Mouse (Mus musculus) midbrain, embryonic 14.5 days (tissue): ENCODE measurements at regions not wholly inside any gene's neighbourhood (a gene's known extent, or its start where the extent isn't known, plus 50 kb on each side); places are given as distances from the start of the nearest gene placed in this dataset.
A peak's percentile ranks its signal among the peaks of the same experiment; 100 is the strongest.

Experiments
- ATAC-seq: fragments of 200-750 bp; cut with Nextera tagmentation; 2 replicates; pipeline ENCODE4 v1.8.0; 2017; ENCODE audit warnings: moderate number of reproducible peaks, moderate library complexity; ENCODE audit not compliant: low FRiP score, low TSS enrichment
- DNase-seq: peaks from one replicate; pipeline ENCODE4 v3.0.0-alpha.2; 2015
- H3K27ac ChIP-seq: fragments of 300-500 bp; sonication (generic); replicated peaks from 2 replicates; pipeline ENCODE4 v1.5.1; 2014; ENCODE audit warnings: mild to moderate bottlenecking, low read depth, low read length, moderate library complexity
- H3K27me3 ChIP-seq: fragments of 300-500 bp; sonication (generic); 2 replicates; pipeline ENCODE4 v1.6.1; 2014; ENCODE audit warnings: low read length, control low read depth, mixed read lengths; ENCODE audit not compliant: control insufficient read depth, insufficient read depth
- H3K36me3 ChIP-seq: fragments of 300-500 bp; sonication (generic); 2 replicates; pipeline ENCODE4 v1.6.1; 2014; ENCODE audit warnings: low read length, control low read depth; ENCODE audit not compliant: control insufficient read depth, insufficient read depth
- H3K4me1 ChIP-seq: fragments of 300-500 bp; sonication (generic); 2 replicates; pipeline ENCODE4 v1.6.1; 2014; ENCODE audit warnings: mild to moderate bottlenecking, antibody characterized with exemption, low read length, control low read depth; ENCODE audit not compliant: control insufficient read depth, insufficient read depth
- H3K4me2 ChIP-seq: fragments of 300-500 bp; sonication (generic); 2 replicates; pipeline ENCODE4 v1.6.1; 2014; ENCODE audit warnings: mild to moderate bottlenecking, low read length, moderate library complexity
- H3K4me3 ChIP-seq: fragments of 300-500 bp; sonication (generic); replicated peaks from 2 replicates; pipeline ENCODE4 v1.5.1; 2014; ENCODE audit warnings: low read depth, low read length
- H3K9ac ChIP-seq: fragments of 300-500 bp; sonication (generic); replicated peaks from 2 replicates; pipeline ENCODE4 v1.6.1; 2014; ENCODE audit warnings: mild to moderate bottlenecking, low read length, moderate library complexity
- H3K9me3 ChIP-seq: fragments of 300-500 bp; sonication (generic); 2 replicates; pipeline ENCODE4 v1.6.1; 2016; ENCODE audit warnings: low read length, control low read depth, mixed read lengths; ENCODE audit not compliant: control insufficient read depth
- WGBS: fragments of 180-500 bp; shearing (Covaris S2); extraction: QIAGEN DNeasy Blood & Tissue Kit; methylation state at CpG from one replicate; pipeline ENCODE4 v1.1.7; 2014; 5-methylcytosine and 5-hydroxymethylcytosine counted together

DNA sequence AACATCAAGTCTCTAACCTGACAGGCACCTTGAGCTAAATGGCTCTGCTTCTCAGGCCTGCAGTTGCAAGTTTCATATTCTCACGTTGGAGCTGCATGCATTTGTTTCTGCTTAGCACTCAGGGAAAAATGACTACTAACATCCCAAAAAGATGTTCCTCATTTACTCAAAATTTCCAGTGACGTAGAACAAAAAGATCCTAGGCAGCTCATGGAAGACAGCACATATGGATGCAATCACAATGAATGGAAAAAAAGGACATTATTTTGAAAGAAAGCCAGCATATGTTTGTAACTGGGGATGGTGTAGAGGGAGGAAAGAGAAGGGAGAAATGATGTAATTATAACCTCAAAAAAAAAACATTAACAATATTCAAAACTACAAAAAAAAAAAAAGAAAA lies 751.2 kb upstream of the Fbxo33 start:
- no peak for ATAC-seq
- Histone ChIP-seq H3K9ac (no peak overlapping the region), H3K4me3 (no peak overlapping the region), H3K4me2 (no peak overlapping the region), H3K27ac (no peak overlapping the region), H3K36me3 (no peaks in the 10 kb centered on the region), H3K9me3 (no peaks in the 10 kb centered on the region), H3K27me3 (no peaks in the 10 kb centered on the region), H3K4me1 (no peaks in the 10 kb centered on the region)
- DNase-seq = no peak
- WGBS = 86% methylated on average over 2 of the region's 2 CpGs

DNA sequence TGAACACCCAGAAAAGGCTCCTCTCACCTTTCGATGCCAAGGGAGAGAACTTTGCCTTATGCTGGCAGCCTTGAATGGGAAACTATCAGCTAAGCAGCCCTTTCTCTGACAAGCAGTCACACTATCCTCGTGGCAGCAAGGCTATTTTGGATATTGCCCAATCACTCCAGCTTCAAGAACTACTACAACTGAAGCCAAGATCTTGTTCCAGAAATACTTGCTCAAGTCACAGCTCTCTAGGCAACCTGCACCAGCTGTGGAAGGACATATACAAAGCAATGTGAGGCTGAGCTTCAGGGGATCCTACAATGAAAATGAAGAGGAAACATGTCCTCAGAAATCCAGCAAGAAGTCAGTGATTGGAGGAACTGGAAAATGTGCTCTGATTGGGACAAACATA lies 750.4 kb upstream of the Fbxo33 start:
- Histone ChIP-seq H3K9me3 (no peaks in the 10 kb centered on the region), H3K4me3 (no peak overlapping the region), H3K36me3 (no peaks in the 10 kb centered on the region), H3K4me2 (no peak overlapping the region), H3K27ac (no peak overlapping the region), H3K27me3 (no peaks in the 10 kb centered on the region), H3K9ac (no peak overlapping the region), H3K4me1 (no peaks in the 10 kb centered on the region)
- DNase-seq (no peak), ATAC-seq (no peak)
- WGBS = 75% methylated on average over 2 of the region's 2 CpGs

DNA sequence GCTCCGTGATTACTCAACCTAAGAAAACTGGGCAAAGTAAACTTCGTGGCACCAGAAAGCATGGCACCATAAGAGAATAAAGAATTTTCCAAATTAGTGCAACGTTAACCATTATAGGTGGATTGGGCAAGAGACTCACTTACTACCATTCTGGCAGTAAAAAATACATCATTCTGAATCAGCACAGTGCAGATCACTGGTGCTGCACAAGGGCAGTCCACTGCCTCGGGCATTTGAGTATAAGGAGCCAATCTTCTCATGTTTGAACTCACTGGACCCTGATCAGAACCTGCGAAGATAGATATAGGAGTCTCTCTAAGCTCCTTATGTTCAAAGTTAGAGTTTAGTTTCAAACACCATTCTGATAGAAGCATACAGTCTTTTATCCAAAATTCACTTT lies 747.7 kb upstream of the Fbxo33 start:
- Histone ChIP-seq H3K36me3 (no peaks in the 10 kb centered on the region), H3K27ac (no peak overlapping the region), H3K9ac (no peak overlapping the region), H3K4me2 (no peak overlapping the region), H3K9me3 (no peaks in the 10 kb centered on the region), H3K27me3 (no peaks in the 10 kb centered on the region), H3K4me3 (no peak overlapping the region), H3K4me1 (no peaks in the 10 kb centered on the region)
- ATAC-seq (no peak), DNase-seq (no peak)
- WGBS = 82% methylated on average over 5 of the region's 5 CpGs

DNA sequence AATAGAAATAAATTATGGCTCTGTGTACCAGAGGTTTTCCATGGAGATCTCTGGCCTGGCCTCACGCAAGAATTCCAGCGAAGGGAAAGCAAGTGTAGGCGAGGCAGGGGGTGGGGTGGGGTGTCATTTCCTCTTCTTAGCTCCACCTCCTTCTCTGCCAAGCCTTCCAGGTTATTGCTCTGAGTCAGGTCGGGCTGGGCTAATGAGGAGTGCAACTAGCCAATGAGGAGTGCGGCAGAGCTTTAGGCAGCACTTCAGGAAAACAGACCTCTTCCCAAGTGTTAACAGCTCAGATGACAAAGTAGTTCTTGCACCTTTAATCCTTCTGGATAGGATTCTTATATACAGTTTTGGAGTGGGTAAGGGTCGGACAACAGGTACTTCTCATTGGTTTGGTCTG lies 741.6 kb upstream of the Fbxo33 start:
- no peaks in the 10 kb centered on the region for H3K36me3 ChIP-seq
- DNase-seq = no peak
- H3K27me3 ChIP-seq = no peaks in the 10 kb centered on the region
- no peak overlapping the region for H3K27ac ChIP-seq
- no peak; the same call in 1 of the 2 replicates for ATAC-seq
- no peak overlapping the region for H3K4me2 ChIP-seq
- WGBS = 62% methylated on average over 6 of the region's 6 CpGs
- H3K4me3 ChIP-seq = no peak overlapping the region
- no peak overlapping the region for H3K9ac ChIP-seq
- H3K4me1 ChIP-seq = no peaks in the 10 kb centered on the region
- no peaks in the 10 kb centered on the region for H3K9me3 ChIP-seq

DNA sequence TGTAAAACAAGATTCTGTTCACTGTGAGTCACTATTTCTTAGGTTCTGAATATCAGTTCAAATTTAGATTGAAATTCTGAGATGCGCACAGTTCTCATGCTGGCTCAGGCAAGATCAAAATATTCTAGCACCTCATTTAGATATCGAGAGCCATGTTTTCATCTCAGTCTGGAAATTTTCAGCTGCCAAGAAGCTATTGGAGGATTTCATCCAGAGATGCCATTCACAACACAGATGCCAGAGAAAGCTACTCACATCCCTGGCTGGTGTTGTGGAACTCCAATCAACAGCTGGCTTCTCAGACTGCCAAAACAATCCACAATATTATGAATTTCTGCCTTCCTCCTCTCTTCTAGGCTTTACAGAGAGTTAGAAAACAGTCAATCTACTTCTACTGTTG lies 712.9 kb upstream of the Fbxo33 start:
- Histone ChIP-seq H3K36me3 (no peaks in the 10 kb centered on the region), H3K27ac (no peak overlapping the region), H3K4me2 (no peak overlapping the region), H3K4me3 (no peak overlapping the region), H3K27me3 (no peaks in the 10 kb centered on the region), H3K9me3 (no peaks in the 10 kb centered on the region), H3K9ac (no peak overlapping the region), H3K4me1 (no peaks in the 10 kb centered on the region)
- ATAC-seq (no peak), DNase-seq (no peak)
- 92% methylated on average over 2 of the region's 2 CpGs for WGBS

DNA sequence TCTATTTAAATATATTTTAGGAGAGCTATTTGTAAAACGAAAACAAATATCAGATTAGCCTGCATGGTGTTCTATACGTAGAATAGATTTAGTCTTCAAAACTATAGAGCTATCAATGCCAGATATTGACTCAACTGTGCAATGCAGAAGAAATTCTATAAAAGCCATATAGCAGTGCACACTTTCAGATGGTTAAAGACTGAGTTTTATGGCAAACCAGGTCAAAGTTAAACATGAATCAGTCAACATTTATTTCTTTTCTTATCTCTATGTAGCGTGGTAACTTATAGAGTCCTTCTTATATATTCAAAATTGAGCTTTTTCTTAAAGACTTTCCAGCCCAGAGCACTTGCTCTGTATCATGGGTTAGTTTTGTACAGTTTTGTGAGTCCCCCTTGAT lies 705.5 kb upstream of the Fbxo33 start:
- Histone ChIP-seq H3K9me3 (no peaks in the 10 kb centered on the region), H3K27me3 (no peaks in the 10 kb centered on the region), H3K9ac (no peak overlapping the region), H3K36me3 (no peaks in the 10 kb centered on the region), H3K4me1 (no peaks in the 10 kb centered on the region), H3K27ac (no peak overlapping the region), H3K4me2 (no peak overlapping the region), H3K4me3 (no peak overlapping the region)
- 84% methylated on average over 3 of the region's 3 CpGs for WGBS
- ATAC-seq = no peak
- no peak for DNase-seq

DNA sequence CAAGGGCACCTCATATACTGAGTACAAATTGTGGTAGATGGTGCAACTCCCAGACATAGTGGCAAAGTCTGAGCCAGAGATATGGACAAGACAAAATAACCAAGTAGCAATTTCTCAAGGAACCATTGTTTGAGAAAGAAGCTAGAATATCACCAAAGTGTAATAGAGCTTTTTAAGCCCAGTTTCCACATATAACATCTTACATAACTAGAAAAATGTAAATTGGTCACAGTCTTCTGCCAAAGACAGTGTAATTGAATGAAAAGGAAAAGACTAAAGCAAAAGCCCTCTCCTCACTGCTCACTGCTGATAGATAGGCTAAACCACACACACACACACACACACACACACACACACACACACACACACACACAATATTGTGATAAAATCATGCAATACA lies 679.4 kb upstream of the Fbxo33 start:
- no peaks in the 10 kb centered on the region for H3K27me3 ChIP-seq
- no peak overlapping the region for H3K27ac ChIP-seq
- no peaks in the 10 kb centered on the region for H3K4me1 ChIP-seq
- no peak for ATAC-seq
- H3K4me3 ChIP-seq = no peak overlapping the region
- H3K36me3 ChIP-seq = no peaks in the 10 kb centered on the region
- DNase-seq = no peak
- H3K9ac ChIP-seq = no peak overlapping the region
- H3K9me3 ChIP-seq = no peaks in the 10 kb centered on the region
- H3K4me2 ChIP-seq = no peak overlapping the region

DNA sequence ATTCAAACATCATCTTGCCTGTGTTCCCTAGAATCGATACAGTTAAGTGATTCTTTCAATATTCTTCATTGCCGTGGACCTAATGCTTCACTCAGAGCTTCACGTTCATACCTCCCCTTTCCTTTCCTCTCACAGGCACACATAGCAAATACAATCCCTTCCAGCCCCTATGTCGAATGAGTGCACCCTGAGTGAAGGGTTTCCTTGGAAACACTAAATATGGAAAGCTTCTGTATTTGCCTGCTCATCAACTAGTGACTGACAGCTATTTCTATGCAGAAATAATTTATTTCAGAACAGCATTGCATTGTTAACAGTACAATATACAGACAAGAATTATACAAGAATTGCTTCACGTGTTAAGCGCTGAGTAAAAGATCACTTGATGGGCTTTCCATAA lies 671.4 kb upstream of the Fbxo33 start:
- DNase-seq (peak; percentile 24), ATAC-seq (no peak)
- H3K4me3 ChIP-seq = no peak overlapping the region
- H3K4me2 ChIP-seq = no peak overlapping the region
- no peak overlapping the region for H3K27ac ChIP-seq
- no peak overlapping the region for H3K9ac ChIP-seq
- no peaks in the 10 kb centered on the region for H3K4me1 ChIP-seq
- WGBS = 72% methylated on average over 6 of the region's 6 CpGs
- H3K9me3 ChIP-seq = no peaks in the 10 kb centered on the region
- no peaks in the 10 kb centered on the region for H3K27me3 ChIP-seq
- no peaks in the 10 kb centered on the region for H3K36me3 ChIP-seq
